Mouse (Mus musculus) liver, embryonic 14.5 days (tissue): ENCODE results near the gene Commd7.

ENCODE experiments used
- CTCF ChIP-seq: IDR thresholded peaks from 2 replicates; pipeline ENCODE4 v1.5.1; 2016; ENCODE audit warnings: antibody characterized with exemption, low read depth, control low read depth
- EP300 ChIP-seq: IDR thresholded peaks from 2 replicates; pipeline ENCODE4 v1.6.1; 2016; ENCODE audit warnings: antibody characterized with exemption, low read depth

- TF ChIP-seq CTCF: no peak
- no peak for TF ChIP-seq EP300
Observed at GRCm38 (mm10) chr2:153622449-153622848, 10.1 kb downstream of the Commd7 start.
